Mouse (Mus musculus) MEL (cell line): ENCODE results near the gene Tspan9. TPM values are rescaled to one million over a fixed set of nuclear protein-coding genes. Genes with fewer than 3 reads are reported as not detected.

Source experiments
- DNase-seq: peaks from one replicate; pipeline ENCODE4 v3.0.0; 2011; ENCODE audit warnings: low read depth, low spot score
- H3K27ac ChIP-seq: 2 replicates; pipeline ENCODE4 v1.5.1; 2012; ENCODE audit warnings: low read depth, mild to moderate bottlenecking, control low read depth, low read length, moderate library complexity; ENCODE audit not compliant: control insufficient read depth
- H3K27me3 ChIP-seq, 2 experiments: fragments of 150-350 bp in 1 of 2; sonication (generic) in 1 of 2; 2 replicates each; pipeline ENCODE4 v1.6.1; 2012; ENCODE audit warnings: low read length in 2 of 2, mild to moderate bottlenecking in 2 of 2, improper control_type of control experiment in 1 of 2, moderate library complexity in 1 of 2; ENCODE audit not compliant: insufficient read depth in 2 of 2, control insufficient read depth in 1 of 2
- H3K36me3 ChIP-seq, 2 experiments: 2 replicates each; pipeline ENCODE4 v1.6.1; 2012 to 2014; ENCODE audit warnings: low read length in 2 of 2, improper control_type of control experiment in 1 of 2, inconsistent platforms in 1 of 2, mild to moderate bottlenecking in 1 of 2; ENCODE audit not compliant: insufficient read depth in 2 of 2, control insufficient read depth in 1 of 2
- H3K4me1 ChIP-seq, 2 experiments: fragments of 150-350 bp in 1 of 2; sonication (generic) in 1 of 2; 2 replicates each; pipeline ENCODE4 v1.6.1; 2012; ENCODE audit warnings: low read length in 2 of 2, improper control_type of control experiment in 1 of 2, mild to moderate bottlenecking in 1 of 2; ENCODE audit not compliant: insufficient read depth in 2 of 2, control insufficient read depth in 1 of 2
- H3K4me3 ChIP-seq, 2 experiments: fragments of 150-350 bp in 1 of 2; sonication (generic) in 1 of 2; 2 replicates each; pipeline ENCODE4 v1.5.1; 2012; ENCODE audit warnings: low read depth in 2 of 2, low read length in 2 of 2, mild to moderate bottlenecking in 2 of 2, moderate library complexity in 2 of 2, control low read depth in 1 of 2, improper control_type of control experiment in 1 of 2; ENCODE audit not compliant: control insufficient read depth in 1 of 2, insufficient read depth in 1 of 2
- H3K79me2 ChIP-seq: 2 replicates; pipeline ENCODE4 v1.6.1; 2012; ENCODE audit warnings: mild to moderate bottlenecking, low read length, moderate library complexity; ENCODE audit not compliant: control insufficient read depth, poor library complexity, insufficient read depth
- H3K9ac ChIP-seq: 2 replicates; pipeline ENCODE4 v1.6.1; 2012; ENCODE audit warnings: low read depth, mild to moderate bottlenecking, control low read depth, low read length, moderate library complexity; ENCODE audit not compliant: control insufficient read depth, poor library complexity, severe bottlenecking
- H3K9me3 ChIP-seq: fragments of 150-350 bp; sonication (generic); replicated peaks from 2 replicates; pipeline ENCODE4 v1.6.1; 2012; ENCODE audit warnings: mild to moderate bottlenecking, low read length, improper control_type of control experiment, moderate library complexity; ENCODE audit not compliant: insufficient read depth
- BHLHE40 ChIP-seq: IDR thresholded peaks from 2 replicates; pipeline ENCODE4 v1.6.1; 2012; ENCODE audit warnings: low read depth, mild to moderate bottlenecking, inconsistent platforms, low read length, improper control_type of control experiment, borderline replicate concordance
- E2F4 ChIP-seq: IDR thresholded peaks from 2 replicates; pipeline ENCODE4 v1.6.1; 2011; ENCODE audit warnings: low read depth, low read length, improper control_type of control experiment, borderline replicate concordance
- ELF1 ChIP-seq: IDR thresholded peaks from 2 replicates; pipeline ENCODE4 v1.6.1; 2014; ENCODE audit warnings: low read depth, mild to moderate bottlenecking, inconsistent platforms, low read length, improper control_type of control experiment, moderate library complexity
- ETS1 ChIP-seq: IDR thresholded peaks from 2 replicates; pipeline ENCODE4 v1.6.1; 2012; ENCODE audit warnings: low read depth, mild to moderate bottlenecking, inconsistent platforms, low read length, improper control_type of control experiment, moderate library complexity
- HCFC1 ChIP-seq: IDR thresholded peaks from 2 replicates; pipeline ENCODE4 v1.6.1; 2012; ENCODE audit warnings: low read depth, mild to moderate bottlenecking, inconsistent platforms, low read length, improper control_type of control experiment, moderate library complexity
- MAX ChIP-seq: IDR thresholded peaks from 2 replicates; pipeline ENCODE4 v1.6.1; 2011; ENCODE audit warnings: low read length, improper control_type of control experiment
- MAZ ChIP-seq: IDR thresholded peaks from 2 replicates; pipeline ENCODE4 v1.6.1; 2012; ENCODE audit warnings: low read depth, mild to moderate bottlenecking, inconsistent platforms, low read length, improper control_type of control experiment
- NRF1 ChIP-seq: IDR thresholded peaks from 2 replicates; pipeline ENCODE4 v1.6.1; 2014; ENCODE audit warnings: low read depth, mild to moderate bottlenecking, inconsistent platforms, low read length, improper control_type of control experiment, moderate library complexity; ENCODE audit not compliant: poor library complexity, insufficient read depth, severe bottlenecking
- POLR2A ChIP-seq, 2 experiments: IDR thresholded peaks; 2 replicates each; pipeline ENCODE4 v1.6.1; 2011 to 2012; ENCODE audit warnings: low read length in 2 of 2, mild to moderate bottlenecking in 2 of 2, control low read depth in 1 of 2, improper control_type of control experiment in 1 of 2, low read depth in 1 of 2, moderate library complexity in 1 of 2; ENCODE audit not compliant: control insufficient read depth in 1 of 2, insufficient read depth in 1 of 2, poor library complexity in 1 of 2
- POLR2AphosphoS2 ChIP-seq: IDR thresholded peaks from 2 replicates; pipeline ENCODE4 v1.6.1; 2011; ENCODE audit warnings: low read length, improper control_type of control experiment
- POLR2AphosphoS5 ChIP-seq: IDR thresholded peaks from 2 replicates; pipeline ENCODE4 v1.6.1; 2012; ENCODE audit warnings: low read depth, borderline replicate concordance, mild to moderate bottlenecking, inconsistent platforms, low read length, moderate library complexity, mixed read lengths
- RCOR1 ChIP-seq: IDR thresholded peaks from 2 replicates; pipeline ENCODE4 v1.6.1; 2012; ENCODE audit warnings: low read depth, mild to moderate bottlenecking, inconsistent platforms, low read length, improper control_type of control experiment
- SIN3A ChIP-seq: IDR thresholded peaks from 2 replicates; pipeline ENCODE4 v1.6.1; 2012; ENCODE audit warnings: low read length, improper control_type of control experiment, inconsistent platforms
- SMC3 ChIP-seq: IDR thresholded peaks from 2 replicates; pipeline ENCODE4 v1.6.1; 2011; ENCODE audit warnings: low read depth, low read length, improper control_type of control experiment
- TAL1 ChIP-seq: IDR thresholded peaks from 2 replicates; pipeline ENCODE4 v1.6.1; 2012; ENCODE audit warnings: mild to moderate bottlenecking, inconsistent platforms, low read length, moderate library complexity, mixed read lengths
- TBP ChIP-seq: IDR thresholded peaks from 2 replicates; pipeline ENCODE4 v1.8.0; 2011; ENCODE audit warnings: low read depth, low read length, improper control_type of control experiment
- USF2 ChIP-seq, 2 experiments: IDR thresholded peaks; 2 replicates each; pipeline ENCODE4 v1.6.1; 2011 to 2012; ENCODE audit warnings: improper control_type of control experiment in 2 of 2, low read length in 2 of 2, borderline replicate concordance in 1 of 2, inconsistent platforms in 1 of 2, low read depth in 1 of 2, mild to moderate bottlenecking in 1 of 2; ENCODE audit not compliant: insufficient read depth in 1 of 2
- ZKSCAN1 ChIP-seq: IDR thresholded peaks from 2 replicates; pipeline ENCODE4 v1.6.1; 2012; ENCODE audit warnings: low read depth, mild to moderate bottlenecking, inconsistent platforms, low read length, improper control_type of control experiment, moderate library complexity
- polyA plus RNA-seq, 2 experiments: library from polyadenylated mRNA; stranded (reverse) in 1 of 2; unstranded in 1 of 2; fragments of >175 nt in 1 of 2; fragments of >200 nt in 1 of 2; gene quantifications; 2 replicates each; pipeline versions ENCODE4 v1.2.1 to v1.2.4; 2012; ENCODE audit warnings: low replicate concordance in 2 of 2, low read depth in 1 of 2; ENCODE audit not compliant: insufficient read length in 2 of 2, insufficient read depth in 1 of 2, missing spikeins in 1 of 2
- total RNA-seq: library from RNA; depleted of rRNA; stranded (reverse); fragments of 300-350 nt; gene quantifications from 2 replicates; pipeline ENCODE4 v1.2.3, GENCODE M21; 2012

The Tspan9 gene
- total and polyA plus RNA-seq, 3 experiments, result 0.08 to 3.4 TPM; not detected in 1

GRCm38 (mm10) chr6:128137855-128138254 is 5.5 kb downstream of the Tspan9 start:
- H3K4me1 ChIP-seq, result no peaks in the 10 kb centered on the region
- H3K4me3 ChIP-seq, result no peak overlapping the region
- no peak overlapping the region for H3K9ac ChIP-seq
- H3K27ac ChIP-seq, result no peak overlapping the region
- DNase-seq, result no peak
- no peaks in the 10 kb centered on the region for H3K9me3 ChIP-seq
- TF ChIP-seq POLR2A (IDR thresholded peaks at IDR 0.05; ENCODE audit: control insufficient read depth in 1 of 2, insufficient read depth in 1 of 2, low read depth in 1 of 2, low read length in 2 of 2, poor library complexity in 1 of 2), result no peak
- TF ChIP-seq, all 39 proteins: peak for 0
- Histone ChIP-seq H3K79me2 (no peaks in the 10 kb centered on the region), H3K36me3 (no peaks in the 10 kb centered on the region), H3K27me3 (no peaks in the 10 kb centered on the region)

- TF ChIP-seq POLR2A (IDR thresholded peaks at IDR 0.05; ENCODE audit: control insufficient read depth in 1 of 2, insufficient read depth in 1 of 2, low read depth in 1 of 2, low read length in 2 of 2, poor library complexity in 1 of 2) (no peak), E2F4 (no peak), BHLHE40 (no peak), POLR2AphosphoS5 (no peak), MAX (no peak), RCOR1 (no peak), SIN3A (no peak), USF2 (IDR thresholded peaks at IDR 0.05; ENCODE audit: borderline replicate concordance in 1 of 2, insufficient read depth in 1 of 2, low read depth in 1 of 2, low read length in 2 of 2) (no peak), MAZ (no peak), HCFC1 (no peak), ELF1 (no peak), NRF1 (no peak), SMC3 (no peak), ETS1 (no peak), POLR2AphosphoS2 (no peak), TAL1 (no peak), ZKSCAN1 (no peak), TBP (no peak)
- H3K4me1 ChIP-seq, result no peaks in the 10 kb centered on the region
- no peak overlapping the region for H3K9ac ChIP-seq
- no peaks in the 10 kb centered on the region for H3K79me2 ChIP-seq
- no peak for DNase-seq
- H3K9me3 ChIP-seq, result no peaks in the 10 kb centered on the region
- H3K36me3 ChIP-seq, result no peaks in the 10 kb centered on the region
- H3K27ac ChIP-seq, result no peak overlapping the region
- H3K4me3 ChIP-seq, result no peak overlapping the region
- H3K27me3 ChIP-seq, result no peaks in the 10 kb centered on the region
These were observed 6.7 kb downstream of the Tspan9 start for GRCm38 (mm10) chr6:128136654-128137053.
